Mouse (Mus musculus) kidney, adult 9 months (tissue): ENCODE data around the gene Mllt6.
A peak's percentile ranks its signal among the peaks of the same experiment; 100 is the strongest.
"Not testable (repeated sequence)": the region's sequence is repeated elsewhere in the genome, so short reads cannot be mapped to it uniquely, and the experiment has no call there.

Experiments
- DNase-seq: peaks from one replicate; pipeline ENCODE4 v3.0.0; 2022

The Mllt6 gene

DNA sequence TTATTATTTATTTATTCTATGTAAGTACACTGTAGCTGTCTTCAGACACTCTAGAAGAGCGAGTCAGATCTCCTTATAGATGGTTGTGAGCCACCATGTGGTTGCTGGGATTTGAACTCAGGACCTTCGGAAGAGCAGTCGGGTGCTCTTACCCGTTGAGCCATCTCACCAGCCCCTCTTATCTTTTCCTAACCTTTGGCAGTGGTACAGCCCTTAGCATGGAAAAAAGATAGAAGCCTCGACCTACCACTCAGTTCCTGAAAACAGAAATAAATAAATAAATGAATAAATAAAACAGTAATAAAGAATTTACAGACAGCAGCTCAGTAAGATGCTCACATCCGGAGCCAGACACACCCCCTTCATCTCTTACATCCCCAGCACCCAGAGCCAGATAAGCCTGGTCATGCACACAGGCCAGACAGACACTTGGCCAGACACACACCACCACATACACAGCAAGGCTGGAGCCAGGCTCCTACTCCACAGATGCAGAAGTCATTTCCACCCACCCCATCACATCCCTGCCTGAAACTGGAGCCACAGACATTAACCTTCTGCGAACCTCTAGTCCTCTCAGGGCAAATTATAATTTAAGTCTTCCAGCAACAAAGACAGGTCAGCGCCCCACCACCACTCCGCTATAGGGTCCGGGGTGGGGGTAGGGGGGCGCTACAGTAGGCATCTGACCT lies 34.1 kb downstream of the Mllt6 start:
- DNase-seq = no peak

DNA sequence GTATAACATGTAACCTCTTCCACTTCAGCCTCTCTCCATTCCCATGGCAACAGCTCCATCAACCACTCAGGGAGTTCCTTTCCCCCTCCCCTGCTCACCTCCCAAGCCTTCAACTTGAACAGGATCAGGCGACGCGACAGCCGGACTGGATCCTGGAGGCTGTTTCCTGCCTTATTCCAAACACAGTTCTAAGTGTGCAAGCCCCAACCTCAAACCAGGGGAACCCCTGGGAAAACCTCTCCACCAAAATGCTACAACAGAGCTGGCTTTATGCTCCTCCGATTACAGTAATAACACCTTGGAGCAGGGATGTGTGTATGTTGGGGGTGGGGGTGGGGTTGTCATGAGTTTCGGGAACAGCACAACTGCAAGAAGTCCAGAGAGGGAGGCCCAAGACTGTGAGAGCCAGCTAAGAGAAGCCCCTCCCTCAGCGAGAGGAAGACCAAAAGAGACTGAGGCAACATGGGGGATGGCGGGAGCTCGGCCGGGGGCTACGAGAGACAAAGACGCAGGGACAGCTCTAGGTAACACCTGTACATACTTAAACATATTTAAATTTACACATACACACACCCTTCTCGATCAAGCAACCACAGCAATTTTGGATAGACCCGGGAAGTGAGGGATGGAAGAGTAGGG lies 34.8 kb downstream of the Mllt6 start:
- DNase-seq = peak; percentile 28

DNA sequence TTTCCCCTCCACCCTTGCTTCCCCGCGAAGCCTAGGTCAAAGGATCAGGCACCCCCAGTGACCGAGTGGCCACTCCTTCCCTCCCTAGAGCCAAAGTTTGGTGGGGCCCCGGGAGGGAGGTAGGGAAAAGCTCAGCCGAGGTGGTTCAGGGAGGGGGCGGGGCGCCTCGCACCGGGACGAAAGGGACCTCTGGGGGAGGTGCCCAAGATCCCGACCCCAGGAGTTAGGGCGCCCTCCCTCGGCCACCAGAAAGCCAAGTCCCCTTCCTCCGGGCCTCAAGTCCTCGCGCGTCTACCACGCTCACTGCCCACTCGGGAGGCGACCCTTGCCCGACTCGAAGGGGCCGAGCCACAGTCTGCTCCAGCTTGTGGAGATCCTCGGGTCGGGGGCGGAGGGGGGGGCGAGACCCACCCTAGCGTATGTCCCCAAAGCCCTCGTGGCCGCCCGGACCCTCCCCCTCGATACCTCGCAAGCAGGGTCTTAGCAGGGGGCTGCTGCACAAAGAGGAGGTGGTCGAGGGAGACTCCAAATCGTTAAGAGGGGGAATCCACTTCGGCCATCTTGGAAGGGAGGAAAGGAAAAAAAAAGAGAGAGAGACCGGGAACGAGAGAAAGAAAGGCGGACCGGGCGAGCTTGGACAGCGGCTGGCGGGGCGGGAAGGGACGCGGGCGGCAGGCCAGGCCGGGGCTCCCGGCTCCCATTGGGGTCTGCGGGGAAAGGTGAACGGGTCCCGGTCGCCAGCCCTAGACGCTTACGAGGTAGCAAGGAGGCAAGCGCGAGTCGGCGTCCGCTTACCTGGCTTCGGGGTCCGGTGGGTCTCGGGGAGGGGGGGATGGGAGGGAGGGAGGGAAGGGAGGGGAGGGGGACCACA lies 35.8 kb downstream of the Mllt6 start:
- peak; percentile 74 for DNase-seq

DNA sequence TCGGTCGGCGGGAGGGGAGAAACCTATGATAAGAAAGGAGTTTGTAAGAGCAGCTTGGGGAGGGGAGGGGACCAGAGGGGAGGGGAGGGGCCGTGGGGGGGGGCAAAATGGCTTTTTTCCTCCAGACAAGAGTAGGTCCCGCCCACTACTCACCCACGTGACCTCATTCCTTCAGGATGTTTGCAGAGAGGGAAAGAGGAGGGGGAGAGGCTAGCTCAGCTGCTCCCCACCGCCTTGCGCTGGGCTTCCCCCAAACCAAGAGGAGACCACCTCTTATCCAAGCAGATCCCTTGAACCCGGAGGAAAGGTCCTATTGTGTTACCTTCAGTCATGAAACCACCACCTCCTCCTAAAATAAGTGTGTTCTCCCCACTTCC lies 36.4 kb downstream of the Mllt6 start:
- DNase-seq = peak; percentile 94

DNA sequence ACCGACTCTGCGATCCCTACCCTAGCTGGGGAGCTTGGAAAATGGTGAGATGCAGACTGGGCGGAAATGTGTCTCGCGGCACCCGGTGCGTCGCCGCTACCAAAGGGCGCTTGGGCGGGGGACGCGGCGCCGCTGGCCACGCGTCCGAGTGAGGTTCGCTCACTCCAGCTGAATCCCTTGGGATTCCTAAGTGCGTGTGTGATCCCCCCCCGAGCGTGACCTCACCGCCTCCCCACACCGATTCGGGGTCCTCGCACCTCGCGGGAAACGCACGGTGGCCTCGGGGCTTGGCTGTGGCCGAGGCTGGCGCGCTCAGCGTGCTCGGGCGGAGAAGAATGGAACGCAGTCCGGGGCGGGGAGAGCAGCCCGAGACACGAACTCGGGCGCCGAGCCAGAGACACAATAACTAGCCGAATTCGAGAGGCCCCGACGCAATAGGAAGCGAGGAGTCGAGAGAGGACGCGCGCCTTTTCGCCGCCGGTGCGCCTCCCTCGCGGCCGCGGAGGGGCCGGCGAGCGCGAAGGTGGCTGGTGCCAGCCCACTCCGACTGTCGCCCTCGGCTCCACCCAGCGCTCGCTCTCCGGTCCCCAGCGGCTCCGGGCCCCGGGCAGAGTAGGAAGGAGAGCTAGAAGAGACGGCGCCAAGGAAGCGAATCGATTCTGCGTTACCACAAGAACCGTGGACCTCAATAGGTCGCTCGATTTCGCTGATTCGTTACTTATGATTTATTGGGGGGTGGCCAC lies 37.0 kb downstream of the Mllt6 start, which contains the start of gene Pcgf2:
Pcgf2 (minus strand) TSS at position 495 of the 743 bp plus-strand sequence.
- peak; percentile 76 for DNase-seq

DNA sequence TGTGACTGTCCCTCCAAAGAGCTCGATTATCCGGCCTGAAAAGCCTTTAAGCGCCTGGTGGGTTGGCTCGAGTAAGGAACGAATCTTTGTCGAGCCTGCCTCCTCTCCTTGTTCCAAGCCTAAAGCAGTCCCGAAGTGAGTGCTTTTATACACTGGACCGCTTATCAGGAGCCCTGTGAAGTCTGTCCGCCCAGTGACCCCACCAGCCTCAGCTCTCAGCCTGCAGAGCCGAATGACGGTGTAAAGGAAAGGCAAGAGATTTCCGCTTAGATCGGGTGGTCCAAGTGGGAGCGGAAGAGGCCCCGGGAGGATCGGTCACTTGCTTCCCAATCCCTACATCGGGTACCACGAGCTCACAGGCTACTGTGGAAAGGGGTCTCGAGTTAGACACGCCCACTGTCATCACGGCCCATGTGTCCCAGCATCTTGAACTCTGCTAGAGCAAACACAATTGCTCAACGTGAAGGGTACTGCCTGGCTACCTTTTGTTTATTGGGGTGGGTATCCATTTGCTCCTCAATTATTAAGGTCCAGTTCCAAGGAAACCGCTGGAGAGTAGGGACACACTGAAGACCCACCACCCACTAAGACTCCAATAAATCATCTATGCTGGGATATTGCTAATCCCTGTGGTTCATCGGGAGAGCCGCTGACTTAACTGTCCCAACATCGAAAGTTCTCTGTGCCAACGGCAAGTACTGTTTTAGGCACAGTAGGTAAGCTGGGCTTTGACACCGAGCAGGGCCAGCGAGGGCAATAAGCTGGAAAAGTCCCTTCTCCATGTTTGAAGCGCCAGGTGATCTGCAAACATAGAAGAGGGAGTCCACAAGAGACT lies 37.7 kb downstream of the Mllt6 start:
- DNase-seq = peak; percentile 49

DNA sequence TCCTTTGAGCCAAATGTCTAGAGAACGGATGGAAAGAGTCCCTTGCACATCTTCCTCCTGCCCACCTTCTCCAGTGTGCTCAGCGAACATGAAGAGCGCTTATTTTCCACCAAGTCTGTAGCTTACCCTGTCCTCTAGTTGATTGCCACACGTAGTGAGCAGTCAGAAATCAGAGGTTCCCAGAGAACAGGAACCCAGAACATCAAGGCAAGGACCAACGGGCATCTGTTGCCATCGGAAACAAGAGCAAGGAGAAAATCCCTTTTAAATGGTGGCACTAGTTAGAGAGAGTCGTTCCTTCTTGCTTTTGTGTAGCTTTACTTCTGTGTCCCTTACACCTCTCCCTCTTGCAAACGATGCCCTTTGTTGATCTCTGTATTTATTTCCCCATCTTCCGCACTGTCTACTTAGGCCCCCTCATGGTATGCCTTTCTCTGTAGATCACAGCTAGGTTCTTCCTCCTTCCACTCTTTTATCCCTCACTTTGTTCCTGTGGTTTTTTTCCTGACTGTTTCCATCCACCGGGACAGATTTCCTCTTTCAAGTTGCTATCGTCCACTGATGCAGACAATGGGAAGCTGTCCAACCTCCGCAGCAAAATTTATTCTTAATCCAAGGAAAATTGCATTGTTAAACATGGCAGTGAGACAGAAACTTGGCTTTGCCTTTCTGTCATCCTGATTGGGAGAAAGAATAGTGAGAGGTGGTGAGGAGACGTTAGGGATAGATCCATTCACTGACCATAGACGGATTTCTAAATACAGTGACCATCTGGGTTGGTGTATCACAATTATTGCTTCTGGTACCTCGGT lies 38.6 kb downstream of the Mllt6 start:
- DNase-seq = peak; percentile 42

DNA sequence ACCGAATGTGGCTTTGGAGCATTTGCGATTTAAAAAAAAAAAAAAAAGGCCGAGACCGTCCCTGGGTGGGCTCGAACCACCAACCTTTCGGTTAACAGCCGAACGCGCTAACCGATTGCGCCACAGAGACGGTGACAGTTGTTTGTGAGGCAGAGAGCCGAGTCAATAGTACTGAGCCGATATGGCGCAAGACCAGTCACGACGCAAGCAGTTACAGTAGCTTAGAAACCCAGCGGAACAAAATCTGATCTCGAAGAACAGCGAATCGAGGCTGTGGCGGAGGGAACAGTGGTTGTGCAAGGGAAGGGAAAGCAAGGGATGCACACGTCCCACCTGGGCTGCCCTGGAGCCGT lies 39.2 kb downstream of the Mllt6 start:
- peak; percentile 89 for DNase-seq

DNA sequence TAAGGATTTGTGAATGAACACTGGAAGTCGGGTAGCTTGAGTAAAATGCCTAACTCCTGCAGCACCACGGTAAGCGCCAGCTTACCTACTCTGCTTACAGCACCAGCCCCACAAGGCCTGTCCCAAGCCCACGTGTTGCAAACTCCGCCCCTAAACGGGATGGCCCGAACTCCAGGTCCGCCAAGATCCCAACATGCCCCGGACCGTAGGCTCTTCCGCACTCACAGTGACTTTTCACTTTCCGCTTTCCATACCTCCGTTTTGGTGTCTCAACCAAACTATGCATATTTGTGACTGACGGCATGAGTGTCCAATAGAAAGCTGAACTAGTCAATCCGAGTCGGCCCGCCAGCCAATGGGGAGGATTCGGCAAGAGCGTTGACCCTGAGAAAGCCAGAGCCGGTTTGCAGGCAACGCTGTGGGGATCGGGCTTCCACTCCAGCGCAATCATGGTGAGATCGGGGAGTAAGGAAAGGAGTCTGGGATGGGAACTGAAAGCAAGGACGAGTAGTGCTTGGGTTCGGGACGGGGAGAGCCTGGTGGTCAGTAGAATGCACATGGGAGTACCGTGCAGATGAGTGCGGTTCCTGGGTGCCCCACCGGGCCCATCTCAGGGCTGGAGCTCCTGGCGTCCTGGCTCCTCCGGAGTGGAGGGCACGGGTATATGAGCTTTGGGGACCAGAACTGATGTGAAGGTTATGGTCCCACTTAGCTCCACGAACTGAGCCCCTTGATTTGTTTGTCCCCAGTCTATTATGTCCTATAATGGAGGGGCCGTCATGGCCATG lies 40.0 kb downstream of the Mllt6 start, which contains the start of gene Psmb3:
Psmb3 (plus strand) TSS at position 361 of the 788 bp plus-strand sequence.
- peak; percentile 100 for DNase-seq

DNA sequence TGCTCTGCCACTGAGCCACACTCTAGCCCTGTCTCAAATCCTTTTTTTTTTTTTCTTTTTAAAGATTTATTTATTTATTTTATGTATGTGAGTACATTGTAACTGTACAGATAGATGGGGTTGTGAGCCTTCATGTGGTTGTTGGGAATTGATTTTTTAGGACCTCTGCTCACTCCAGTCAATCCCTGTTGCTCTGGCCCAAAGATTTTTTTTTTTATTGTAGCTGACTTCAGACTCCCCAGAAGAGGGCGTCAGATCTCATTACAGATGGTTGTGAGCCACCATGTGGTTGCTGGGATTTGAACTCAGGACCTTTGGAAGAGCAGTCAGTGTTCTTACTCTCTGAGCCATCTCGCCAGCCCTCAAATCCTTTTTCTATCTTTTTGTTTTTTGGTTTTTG lies 46.9 kb downstream of the Mllt6 start:
- DNase-seq = not testable (repeated sequence)

DNA sequence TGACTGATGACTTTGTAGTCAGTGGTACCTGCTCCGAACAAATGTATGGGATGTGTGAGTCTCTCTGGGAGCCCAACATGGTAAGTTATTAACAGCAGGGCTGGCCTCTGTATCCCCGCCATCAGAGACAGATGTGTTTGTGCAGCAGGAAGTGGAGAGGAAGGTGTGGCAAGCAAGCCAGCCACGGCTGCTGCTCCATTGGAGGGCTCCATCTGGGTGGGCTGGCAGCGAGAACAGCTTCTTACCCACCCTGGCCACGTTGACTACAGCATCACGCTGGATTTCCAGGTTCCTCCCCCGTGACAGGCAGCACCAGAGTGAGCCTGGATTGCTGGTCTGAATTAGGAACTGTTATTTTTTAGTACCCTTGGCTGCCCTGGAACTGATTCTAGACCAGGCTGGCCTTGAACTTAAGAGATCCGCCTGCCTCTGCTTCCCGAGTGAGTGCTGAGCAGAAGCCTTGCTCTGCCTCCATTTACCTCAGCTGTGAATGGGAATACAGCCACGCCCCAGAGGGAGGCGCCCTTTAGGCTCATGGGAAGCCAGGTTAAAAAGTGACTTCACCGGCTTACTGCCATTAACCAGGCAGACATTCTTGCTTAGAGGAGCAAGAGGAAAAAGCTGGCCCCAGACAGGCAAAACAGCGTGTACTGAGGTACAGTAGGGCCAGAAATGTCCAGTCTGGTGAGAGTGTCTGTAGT lies 48.1 kb downstream of the Mllt6 start:
- peak; percentile 42 for DNase-seq

DNA sequence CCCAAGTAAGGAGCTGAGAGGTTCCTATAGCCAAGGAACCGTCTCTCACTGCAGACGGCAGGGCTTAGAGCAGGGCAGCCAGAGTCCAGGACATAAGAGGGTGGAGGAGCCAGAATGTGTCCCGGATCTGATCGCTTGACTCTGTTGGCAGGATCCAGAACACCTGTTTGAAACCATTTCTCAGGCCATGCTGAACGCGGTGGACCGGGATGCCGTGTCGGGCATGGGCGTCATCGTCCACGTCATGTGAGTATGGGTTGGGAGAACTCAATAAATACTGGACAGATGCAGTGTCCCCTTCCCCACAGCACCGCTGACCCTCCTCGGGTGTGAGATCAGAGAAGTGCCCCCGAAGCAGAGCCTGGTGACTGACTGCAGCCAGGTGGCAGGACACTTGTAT lies 49.1 kb downstream of the Mllt6 start:
- DNase-seq = no peak

DNA sequence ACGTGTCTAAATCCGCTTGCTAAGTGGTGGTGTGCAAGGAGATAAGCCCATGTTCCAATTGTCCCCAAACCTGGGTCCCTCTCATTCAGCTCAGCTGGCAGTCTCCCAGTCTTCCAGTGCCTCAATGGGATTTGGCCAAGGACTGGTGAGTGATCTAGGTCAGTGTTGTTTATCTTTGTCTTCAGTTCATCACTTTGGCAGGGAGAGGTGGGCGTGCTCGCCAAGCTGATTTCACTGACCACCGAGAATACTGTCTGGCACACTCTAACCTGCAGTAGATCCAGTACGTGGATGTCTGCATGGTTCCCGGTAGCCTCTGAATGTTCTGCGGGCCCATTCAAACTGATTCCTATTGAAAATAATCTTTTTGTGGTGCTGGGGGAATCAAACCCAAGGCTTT lies 50.7 kb downstream of the Mllt6 start:
- DNase-seq = no peak

DNA sequence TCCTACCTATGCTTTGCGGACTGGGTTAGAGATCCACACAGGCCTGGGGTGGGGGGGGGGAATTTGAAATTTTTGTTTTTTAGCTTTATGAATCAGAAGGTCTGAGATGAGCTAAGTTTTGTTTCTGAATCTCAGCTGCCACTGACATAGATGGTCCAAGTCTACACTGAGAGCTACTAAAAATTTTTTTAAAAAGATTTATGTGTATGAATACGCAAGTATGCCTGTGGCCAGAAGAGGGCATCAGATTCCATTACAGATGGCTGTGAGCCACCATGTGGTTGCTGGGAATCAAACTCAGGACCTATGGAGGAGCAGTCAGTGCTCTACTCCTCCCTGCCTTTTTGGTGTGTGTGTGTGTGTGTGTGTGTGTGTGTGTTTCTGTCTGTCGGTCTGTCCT lies 51.1 kb downstream of the Mllt6 start:
- DNase-seq = no peak

DNA sequence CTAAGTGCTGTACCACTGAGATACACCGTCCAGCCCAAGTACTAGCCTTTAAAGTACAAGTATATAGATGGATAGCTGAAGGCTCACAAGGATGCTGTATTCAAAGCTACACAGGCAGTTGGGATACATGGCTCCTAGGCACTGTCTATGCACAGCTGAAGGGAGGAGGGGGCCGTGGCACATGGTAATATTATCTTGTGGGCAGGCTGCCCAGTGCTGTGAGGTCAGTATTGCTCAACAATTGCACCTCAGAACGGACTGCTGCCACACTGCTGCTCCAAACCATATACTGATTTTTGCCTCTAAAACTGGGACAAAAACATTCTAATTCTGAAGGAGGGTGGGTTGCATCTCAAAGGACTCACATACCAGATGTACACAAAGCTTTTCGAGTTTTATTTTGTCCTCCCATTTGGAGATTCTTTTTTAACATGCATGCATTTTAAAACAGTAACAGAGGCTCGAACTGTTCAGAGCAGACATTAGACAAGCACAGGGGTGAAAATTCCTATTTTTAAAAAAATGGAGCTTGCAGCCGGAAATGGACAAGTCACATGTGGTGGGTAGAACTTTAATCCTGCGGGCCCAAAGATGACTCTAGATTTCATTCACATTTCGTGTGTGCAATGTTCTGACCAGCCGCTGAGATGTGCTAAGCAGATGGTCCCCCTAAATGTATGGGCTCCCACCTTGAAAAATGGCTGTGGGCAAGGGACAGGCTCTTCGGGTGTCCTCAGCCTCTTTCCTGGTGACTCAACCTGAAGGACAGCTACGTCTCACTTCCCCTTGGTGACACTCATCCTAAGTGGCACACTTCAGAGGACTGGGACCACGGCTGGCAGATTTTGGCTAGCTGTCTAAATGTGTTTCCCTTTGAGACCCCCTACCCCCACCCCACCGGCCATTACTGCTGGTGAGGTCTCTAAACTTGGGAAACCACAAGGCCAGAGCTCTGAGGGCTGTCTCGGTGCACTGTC lies 51.9 kb downstream of the Mllt6 start:
- no peak for DNase-seq

DNA sequence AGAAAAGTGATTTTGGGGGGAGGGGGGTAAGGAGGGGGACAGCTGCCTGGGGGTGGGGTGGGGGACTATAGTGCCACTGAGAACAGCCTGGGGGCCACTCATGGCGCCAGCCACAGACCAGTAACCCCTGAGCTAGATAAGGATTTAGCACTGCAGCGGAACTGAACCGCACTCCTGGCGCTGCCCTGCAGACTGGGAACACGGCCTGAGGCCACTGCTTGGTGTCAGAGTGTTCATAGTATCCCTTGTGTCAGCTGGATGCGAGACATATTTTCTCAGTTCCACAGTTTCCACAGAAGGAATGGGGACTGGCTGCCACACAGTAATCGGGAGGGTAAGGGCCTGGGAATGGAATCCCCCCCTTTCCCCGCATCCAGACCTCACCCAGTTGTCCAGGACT lies 52.8 kb downstream of the Mllt6 start:
- no peak for DNase-seq

DNA sequence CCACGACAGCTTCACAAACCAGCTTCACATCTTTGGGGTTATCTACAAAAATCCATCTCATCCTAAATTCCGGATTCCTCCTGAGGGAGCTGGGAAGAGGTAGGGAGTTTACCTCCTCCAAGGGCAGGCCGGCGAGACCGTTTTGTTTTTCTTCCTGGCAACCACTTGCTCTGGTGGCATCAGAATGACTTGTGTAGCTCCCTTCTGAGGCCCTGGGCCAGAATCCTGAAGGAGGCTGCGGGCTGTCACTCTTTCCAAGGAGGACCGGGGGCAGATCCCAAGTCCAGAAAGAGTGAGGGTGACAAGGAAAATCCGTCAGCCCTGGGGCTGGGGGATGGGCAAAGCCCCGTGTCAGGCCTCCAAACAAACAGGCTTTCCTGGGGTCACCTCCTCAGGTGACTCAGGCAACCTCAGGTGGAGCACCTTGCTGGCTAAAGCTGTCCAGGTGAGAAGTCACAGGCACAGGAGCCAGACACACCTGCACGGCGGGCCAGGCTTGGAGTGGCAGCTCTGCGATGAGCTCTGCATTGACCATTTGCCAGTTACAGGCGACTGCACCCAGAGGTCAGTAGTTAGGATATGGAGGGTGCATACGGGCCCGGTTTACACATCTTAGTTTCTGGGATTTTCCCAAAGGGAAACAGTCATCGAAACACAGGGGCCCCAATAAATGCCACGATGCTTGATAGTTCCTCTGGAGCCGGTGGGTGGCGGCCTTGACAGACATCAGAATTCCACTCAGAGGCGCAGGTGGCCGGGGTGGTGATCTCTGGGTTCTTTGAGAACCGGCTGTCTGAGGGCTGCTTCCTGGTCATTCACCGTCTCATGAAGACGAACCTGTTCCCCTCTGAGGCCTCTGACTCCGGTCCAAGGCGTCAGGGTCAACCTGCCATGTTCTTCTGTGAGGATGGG lies 54.4 kb downstream of the Mllt6 start:
- no peak for DNase-seq
